ENCODE assay signal across 9 mouse cellular contexts in the genomic region with DNA sequence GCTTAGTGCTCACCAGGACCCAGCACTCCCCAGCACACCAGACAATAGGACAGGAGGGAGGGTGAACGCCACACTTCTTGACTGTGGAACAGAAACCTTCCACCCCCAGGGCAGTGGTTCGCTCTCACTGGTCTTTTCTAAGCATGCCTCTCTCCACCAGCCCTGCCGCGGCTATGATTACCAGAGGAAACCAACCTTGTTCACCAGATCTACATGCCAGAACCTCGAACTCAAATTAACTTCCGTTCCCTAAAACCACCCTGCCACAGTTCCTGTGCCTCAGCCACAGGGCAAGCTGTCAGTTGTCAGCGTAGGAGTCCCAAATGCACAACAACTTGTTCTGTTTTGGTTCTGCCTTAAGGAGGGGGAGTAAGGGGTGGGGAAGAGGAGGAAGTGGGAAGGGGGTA. TPM values are rescaled to one million over a fixed set of nuclear protein-coding genes. Genes with fewer than 3 reads are reported as not detected.
A peak's percentile ranks its signal among the peaks of the same experiment; 100 is the strongest.
DNase-seq lines count a peak whose midpoint lies in the region; ATAC-seq and TF ChIP-seq lines count a peak whose summit lies in the region.
"Had no signal": no experiment of that assay in that cellular context is flagged by ENCODE, and none has a peak within 500 bp of the region (broad histone marks: within the 10 kb centered on the region; RNA-seq: fewer than 3 reads in every experiment).

No protein-coding gene starts in this region.

- ATAC-seq in lung, embryonic 14.5 days (ENCODE audit: insufficient read depth), result no peak
- ATAC-seq in embryonic facial prominence, embryonic 13.5 days (ENCODE audit: insufficient number of reproducible peaks, insufficient read depth, low FRiP score, low TSS enrichment, low read depth), result no peak
- peak; percentile 45; the same call in 1 of the 2 replicates for ATAC-seq in liver, embryonic 11.5 days (replicated peaks; ENCODE audit: low FRiP score)
- peak; percentile 75 for ATAC-seq in neutrophil, adult 5-6 weeks (ENCODE audit: extremely low read depth, insufficient number of reproducible peaks, low FRiP score, poor library complexity, severe bottlenecking)

- no peaks in the 10 kb centered on the region for H3K27me3 ChIP-seq in lung, embryonic 14.5 days (ENCODE audit: insufficient read depth, low read length)
- H3K27me3 ChIP-seq in embryonic facial prominence, embryonic 13.5 days, result no peaks in the 10 kb centered on the region
- H3K27me3 ChIP-seq in liver, embryonic 11.5 days (replicated peaks; ENCODE audit: control insufficient read depth, insufficient read depth, low read length), result no peaks in the 10 kb centered on the region

- TF ChIP-seq CTCF in lung, embryonic 14.5 days (IDR thresholded peaks at IDR 0.05; ENCODE audit: low read depth), result no peak
- no peak for TF ChIP-seq CTCF in lung, adult 2 months (IDR thresholded peaks at IDR 0.05; ENCODE audit: insufficient read depth, low read length)

- H3K9me3 ChIP-seq in lung, embryonic 14.5 days (ENCODE audit: low read depth, low read length), result no peaks in the 10 kb centered on the region
- no peaks in the 10 kb centered on the region for H3K9me3 ChIP-seq in embryonic facial prominence, embryonic 13.5 days
- H3K9me3 ChIP-seq in liver, embryonic 11.5 days (ENCODE audit: control insufficient read depth, low read length), result no peaks in the 10 kb centered on the region

- peak overlapping the region; percentile 37; the same call in 1 of the 2 replicates for H3K4me2 ChIP-seq in lung, embryonic 14.5 days
- peak overlapping the region; percentile 53 for H3K4me2 ChIP-seq in embryonic facial prominence, embryonic 13.5 days
- H3K4me2 ChIP-seq in liver, embryonic 11.5 days, result peak overlapping the region; percentile 46

- H3K36me3 ChIP-seq in lung, embryonic 14.5 days (ENCODE audit: insufficient read depth), result no peaks in the 10 kb centered on the region
- H3K36me3 ChIP-seq in embryonic facial prominence, embryonic 13.5 days, result no peaks in the 10 kb centered on the region
- no peaks in the 10 kb centered on the region for H3K36me3 ChIP-seq in liver, embryonic 11.5 days (ENCODE audit: control insufficient read depth, insufficient read depth, low read length)

- TF ChIP-seq POLR2A in lung, adult 2 months (IDR thresholded peaks at IDR 0.05; ENCODE audit: borderline replicate concordance, extremely low read depth, low read depth, low read length), result no peak

- no peaks in the 10 kb centered on the region for H3K4me1 ChIP-seq in lung, embryonic 14.5 days (ENCODE audit: insufficient read depth)
- peaks cover 2% of the 10 kb centered on the region; the same call in 1 of the 2 replicates for H3K4me1 ChIP-seq in lung, adult 2 months (ENCODE audit: control insufficient read depth, insufficient read depth, low read length)
- H3K4me1 ChIP-seq in embryonic facial prominence, embryonic 13.5 days, result peaks cover 4% of the 10 kb centered on the region; the same call in 1 of the 2 replicates
- no peaks in the 10 kb centered on the region for H3K4me1 ChIP-seq in liver, embryonic 11.5 days (replicated peaks; ENCODE audit: control insufficient read depth, insufficient read depth, low read length)

- 6% methylated on average over 7 of the region's 7 CpGs for WGBS in lung, embryonic 14.5 days
- WGBS in lung, adult 2 months, result 6% methylated on average over 7 of the region's 7 CpGs
- WGBS in embryonic facial prominence, embryonic 13.5 days, result 2% methylated on average over 7 of the region's 7 CpGs
- WGBS in liver, embryonic 11.5 days, result 5% methylated on average over 7 of the region's 7 CpGs

- H3K4me3 ChIP-seq in lung, embryonic 14.5 days (ENCODE audit: low read depth, low read length), result no peak overlapping the region
- no peak overlapping the region for H3K4me3 ChIP-seq in lung, adult 2 months (replicated peaks; ENCODE audit: extremely low read depth, low read depth, low read length)
- H3K4me3 ChIP-seq in embryonic facial prominence, embryonic 13.5 days, result peak overlapping the region; percentile 10; the same call in 1 of the 2 replicates
- H3K4me3 ChIP-seq in liver, embryonic 11.5 days (ENCODE audit: low read depth, low read length), result no peak overlapping the region

- H3K27ac ChIP-seq in lung, embryonic 14.5 days (ENCODE audit: low read depth), result no peak overlapping the region
- H3K27ac ChIP-seq in embryonic facial prominence, embryonic 13.5 days, result no peak overlapping the region
- H3K27ac ChIP-seq in liver, embryonic 11.5 days (ENCODE audit: low read depth, low read length), result no peak overlapping the region

- peak; percentile 3 for DNase-seq in lung, embryonic 14.5 days
- DNase-seq in lung, adult 2 months, result no peak
- no peak for DNase-seq in liver, embryonic 11.5 days (ENCODE audit: low spot score)
- DNase-seq in cerebellum, postnatal 4 days (ENCODE audit: low spot score in 2 of 2), result no peak
- no peak for DNase-seq in right cerebral cortex, postnatal 36 days (ENCODE audit: low spot score in 2 of 2)
- DNase-seq in right cerebral cortex, adult 2 months (ENCODE audit: low spot score in 2 of 2), result no peak

- no peak overlapping the region for H3K9ac ChIP-seq in lung, embryonic 14.5 days
- no peak overlapping the region for H3K9ac ChIP-seq in embryonic facial prominence, embryonic 13.5 days
- no peak overlapping the region for H3K9ac ChIP-seq in liver, embryonic 11.5 days (ENCODE audit: low read depth, low read length)

RNA-seq across cellular contexts. Expression of a gene that starts 12.4 kb away (rescaled TPM):
- not detected in 2 replicates for polyA plus RNA-seq in lung, embryonic 14.5 days (2014; fragmentation: Nextera tagmentation; extraction: Ambion mirVana)
- 0.14 TPM in 1 of 2 replicates, not detected in the other for polyA plus RNA-seq in lung, adult 2 months (2012; rRNA removed)
- not detected in 2 replicates for polyA plus RNA-seq in embryonic facial prominence, embryonic 13.5 days (2015; fragmentation: Nextera tagmentation; extraction: Ambion mirVana)
- not detected in 2 replicates for polyA plus RNA-seq in liver, embryonic 11.5 days (2014; fragmentation: Nextera tagmentation; extraction: Ambion mirVana)
- total RNA-seq in neutrophil, adult 5-6 weeks (2017), result not detected in 2 replicates
- polyA plus RNA-seq: cortical plate, adult 2 months had no signal

RNA-seq across cellular contexts. Expression of a gene that starts 24.9 kb away (rescaled TPM):
- polyA plus RNA-seq in lung, embryonic 14.5 days (2014; fragmentation: Nextera tagmentation; extraction: Ambion mirVana), result 0.24 TPM in 1 of 2 replicates, not detected in the other
- not detected in 2 replicates for polyA plus RNA-seq in lung, adult 2 months (2012; rRNA removed)
- 0.43 and 0.86 TPM in 2 replicates for polyA plus RNA-seq in embryonic facial prominence, embryonic 13.5 days (2015; fragmentation: Nextera tagmentation; extraction: Ambion mirVana)
- not detected in 2 replicates for polyA plus RNA-seq in liver, embryonic 11.5 days (2014; fragmentation: Nextera tagmentation; extraction: Ambion mirVana)
- total RNA-seq in neutrophil, adult 5-6 weeks (2017), result not detected in 2 replicates
- polyA plus RNA-seq: cortical plate, adult 2 months had no signal

RNA-seq across cellular contexts. Expression of a gene that starts 50.2 kb away (rescaled TPM):
- not detected in 2 replicates for polyA plus RNA-seq in lung, embryonic 14.5 days (2014; fragmentation: Nextera tagmentation; extraction: Ambion mirVana)
- polyA plus RNA-seq in lung, adult 2 months (2012; rRNA removed), result not detected in 2 replicates
- polyA plus RNA-seq in embryonic facial prominence, embryonic 13.5 days (2015; fragmentation: Nextera tagmentation; extraction: Ambion mirVana), result 0.14 TPM in 1 of 2 replicates, not detected in the other
- not detected in 2 replicates for polyA plus RNA-seq in liver, embryonic 11.5 days (2014; fragmentation: Nextera tagmentation; extraction: Ambion mirVana)
- total RNA-seq in neutrophil, adult 5-6 weeks (2017), result not detected in 2 replicates
- polyA plus RNA-seq: cortical plate, adult 2 months had no signal

RNA-seq across cellular contexts. Expression of a gene that starts 51.0 kb away (rescaled TPM):
- polyA plus RNA-seq in lung, embryonic 14.5 days (2014; fragmentation: Nextera tagmentation; extraction: Ambion mirVana), result 43.2 and 48.1 TPM in 2 replicates
- polyA plus RNA-seq in lung, adult 2 months (2012; rRNA removed), result 95.1 and 177 TPM in 2 replicates
- 12.6 and 17.0 TPM in 2 replicates for polyA plus RNA-seq in embryonic facial prominence, embryonic 13.5 days (2015; fragmentation: Nextera tagmentation; extraction: Ambion mirVana)
- 23.2 and 23.5 TPM in 2 replicates for polyA plus RNA-seq in liver, embryonic 11.5 days (2014; fragmentation: Nextera tagmentation; extraction: Ambion mirVana)
- total RNA-seq in neutrophil, adult 5-6 weeks (2017), result 262 and 311 TPM in 2 replicates

Comparison
In these comparisons a context has a peak if more than half of its experiments do, and no peak if none do; other contexts are left out.
1. ATAC-seq: peak in liver, embryonic 11.5 days (single experiment) and neutrophil, adult 5-6 weeks (single experiment); none in lung, embryonic 14.5 days (single experiment) and embryonic facial prominence, embryonic 13.5 days (single experiment).
2. Peak in every context shown above with its lines, with median percentiles within 50 percentile points of each other: H3K4me2 ChIP-seq.